Mouse (Mus musculus) urinary bladder, postnatal 10 days (tissue): ENCODE results near the gene Asxl1.
"Not testable (repeated sequence)": the region's sequence is repeated elsewhere in the genome, so short reads cannot be mapped to it uniquely, and the experiment has no call there.

Experiments used
- DNase-seq: peaks from one replicate; pipeline ENCODE4 v3.0.0; 2022; ENCODE audit warnings: low spot score

Gene Asxl1

DNA sequence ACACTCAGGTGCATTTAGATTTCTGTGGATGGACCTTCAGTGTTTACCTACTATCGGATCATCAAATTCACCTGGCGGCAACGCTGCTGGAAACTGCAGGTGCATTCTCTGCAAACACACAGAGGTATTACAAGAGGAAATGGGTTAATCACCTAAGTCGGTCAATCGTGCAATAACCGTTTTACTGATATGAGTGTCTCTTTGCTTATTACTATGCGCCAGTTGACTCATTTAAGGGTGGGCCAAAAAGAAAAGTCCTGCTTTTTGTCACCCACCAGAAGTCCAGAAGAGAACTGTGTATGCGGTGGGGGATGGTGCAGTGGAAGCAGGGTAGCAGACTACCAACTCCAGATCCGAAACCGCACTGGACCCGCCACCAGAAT is 567 bp upstream of the Asxl1 start:
- no peak for DNase-seq

DNA sequence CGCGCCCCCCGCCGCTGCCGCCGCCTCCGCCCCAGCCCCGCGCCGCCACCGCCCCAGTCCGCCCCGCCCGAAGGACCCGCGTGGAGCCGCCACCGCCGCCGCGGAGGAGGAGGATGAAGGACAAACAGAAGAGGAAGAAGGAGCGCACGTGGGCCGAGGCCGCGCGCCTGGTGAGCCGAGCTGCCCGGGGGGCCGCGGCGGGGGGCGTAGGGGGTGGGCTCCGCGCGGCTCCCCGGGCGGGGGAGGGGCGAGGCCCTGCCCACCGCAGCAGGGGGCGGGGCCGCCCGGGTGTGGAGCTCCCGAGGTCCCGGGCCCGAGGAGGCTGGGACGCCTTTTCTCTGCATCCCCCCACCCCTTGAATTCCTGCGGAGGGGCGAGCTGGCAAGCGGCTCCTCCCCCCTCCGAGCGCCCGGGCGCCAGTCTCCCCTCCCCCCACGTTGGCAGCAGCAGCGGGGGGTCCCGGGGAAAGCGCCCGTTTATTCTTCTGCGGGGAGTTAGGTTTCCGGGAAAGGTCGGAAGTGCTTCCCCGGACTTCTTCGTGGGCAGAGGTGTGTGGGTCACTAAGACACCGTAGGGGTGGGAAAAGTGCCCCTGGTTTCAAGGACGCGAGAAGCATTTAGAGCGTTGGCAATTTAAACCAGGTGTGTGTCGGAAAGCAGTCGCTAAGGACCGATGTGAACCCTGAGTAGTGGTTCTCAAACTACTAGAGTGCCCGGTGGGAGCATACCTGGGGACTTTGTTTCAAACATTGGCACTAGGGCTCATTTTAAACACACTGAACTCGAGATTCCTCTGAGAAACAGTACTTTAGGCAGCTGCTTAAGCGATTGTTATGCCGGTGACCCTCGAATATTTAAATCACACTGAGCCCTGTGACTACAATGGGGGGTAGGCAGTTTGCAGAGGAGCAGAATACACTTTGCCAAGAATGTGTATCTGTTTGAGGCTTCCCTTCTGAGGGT is 873 bp downstream of the Asxl1 start:
- DNase-seq = no peak

DNA sequence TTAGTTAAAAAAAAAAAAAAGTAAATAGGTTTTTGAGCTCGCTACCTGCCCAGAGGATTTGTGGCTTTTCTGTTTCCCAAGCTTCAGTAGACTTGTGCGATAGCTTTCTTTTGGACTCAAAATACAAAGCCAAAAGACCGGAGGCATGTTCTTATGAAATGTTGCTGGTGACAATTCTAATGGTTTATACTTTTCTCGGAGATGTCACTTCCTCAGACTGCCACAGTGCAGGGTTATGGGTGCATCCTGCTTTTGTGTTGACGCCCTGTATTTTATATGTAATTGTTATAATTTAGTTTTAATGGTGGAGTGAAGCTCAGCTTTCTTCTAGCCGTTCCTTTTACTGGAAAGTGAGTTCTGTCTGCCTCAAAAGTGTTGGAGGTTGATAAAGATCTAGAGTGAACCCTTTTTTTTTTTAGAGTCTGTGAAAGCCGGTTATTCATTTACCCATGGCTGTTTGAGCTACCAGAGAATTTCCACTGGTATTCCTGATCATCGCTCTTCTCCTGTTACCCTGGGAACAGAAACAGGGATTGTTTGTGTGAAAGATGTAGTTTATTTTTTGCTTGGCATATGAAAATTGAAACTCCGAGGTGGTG is 1.7 kb downstream of the Asxl1 start:
- no peak for DNase-seq

DNA sequence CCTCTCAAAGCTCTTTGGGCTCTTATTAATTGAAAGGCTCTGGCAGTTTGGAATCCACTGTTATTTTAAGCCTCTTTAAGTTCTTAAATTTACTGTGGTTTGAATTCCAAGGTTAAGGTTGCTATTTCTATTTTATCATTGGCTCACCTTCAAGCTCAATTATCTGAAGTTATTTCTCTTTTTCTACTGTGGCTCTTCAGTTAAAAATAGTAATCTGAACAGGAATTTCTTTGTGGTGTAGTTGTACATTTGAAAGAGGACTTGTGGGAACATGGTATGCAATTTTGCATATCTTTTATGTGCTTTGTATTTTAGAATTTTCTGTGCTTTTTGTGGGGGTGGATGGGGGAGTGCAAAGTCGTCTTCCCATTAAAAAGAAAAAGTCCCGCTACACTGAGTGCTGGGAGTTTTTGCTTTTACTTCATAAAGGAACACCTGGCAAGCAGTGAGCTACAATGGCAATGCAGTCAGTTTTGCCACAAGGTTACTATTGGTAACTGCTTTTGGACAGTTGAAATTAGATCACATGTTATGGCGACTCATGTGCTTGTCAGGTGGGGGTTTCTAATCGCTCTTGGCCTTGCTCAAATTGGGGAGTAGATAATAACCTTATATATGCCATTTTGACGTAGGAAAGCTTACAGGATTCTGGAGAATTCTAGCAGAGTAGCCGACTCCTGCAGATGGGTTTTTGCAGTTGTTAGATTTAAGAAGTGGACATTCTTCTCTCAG is 2.6 kb downstream of the Asxl1 start:
- no peak for DNase-seq

DNA sequence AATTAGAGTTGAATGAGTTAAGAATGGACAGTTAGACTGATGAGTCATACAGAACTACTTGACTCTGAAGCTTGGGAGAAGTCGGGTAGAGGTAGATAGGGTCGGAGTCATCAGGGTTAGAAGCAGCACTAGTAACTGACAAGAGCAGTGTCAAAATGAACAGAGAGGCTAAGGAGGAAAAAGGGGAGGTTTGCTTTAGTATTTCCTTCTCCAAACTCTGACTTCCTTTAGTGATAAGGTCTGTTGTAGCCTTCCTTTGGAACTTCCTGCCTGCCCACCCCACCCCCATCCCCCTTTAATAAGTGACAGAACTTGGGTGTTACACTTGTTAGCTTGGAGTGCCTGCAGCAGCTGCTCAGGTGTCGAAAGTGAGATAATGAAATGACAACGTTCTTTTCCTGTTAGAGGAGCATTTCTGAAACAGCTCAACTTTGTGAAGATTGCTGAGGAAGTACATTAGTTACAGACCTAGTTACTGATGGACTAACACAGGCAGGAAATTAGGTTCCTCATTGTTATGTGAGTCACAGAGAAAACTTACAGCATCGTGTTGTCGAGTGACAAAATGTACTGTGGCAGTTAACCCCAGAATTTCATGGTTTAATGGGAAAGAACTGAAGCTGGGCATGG is 5.0 kb downstream of the Asxl1 start:
- no peak for DNase-seq

DNA sequence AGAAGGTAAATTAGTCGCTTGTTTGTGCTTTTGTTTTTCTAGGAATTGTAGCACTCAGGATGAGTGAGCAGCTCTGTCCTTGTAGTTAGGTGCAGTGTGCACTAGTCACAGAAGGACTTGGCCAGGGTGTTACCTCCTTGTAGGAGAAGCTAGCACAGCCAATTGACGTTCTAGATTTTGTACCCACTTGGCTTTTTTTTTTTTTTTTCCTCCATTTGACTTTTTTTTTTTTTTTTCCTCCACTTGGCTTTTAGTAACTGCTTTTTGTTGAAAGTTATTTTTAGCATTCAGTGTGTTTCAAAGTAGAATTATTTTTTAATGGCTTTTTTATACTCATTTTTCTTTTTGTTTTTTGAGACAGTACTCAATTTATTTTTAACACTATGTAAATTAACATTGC is 9.0 kb downstream of the Asxl1 start:
- no peak for DNase-seq

DNA sequence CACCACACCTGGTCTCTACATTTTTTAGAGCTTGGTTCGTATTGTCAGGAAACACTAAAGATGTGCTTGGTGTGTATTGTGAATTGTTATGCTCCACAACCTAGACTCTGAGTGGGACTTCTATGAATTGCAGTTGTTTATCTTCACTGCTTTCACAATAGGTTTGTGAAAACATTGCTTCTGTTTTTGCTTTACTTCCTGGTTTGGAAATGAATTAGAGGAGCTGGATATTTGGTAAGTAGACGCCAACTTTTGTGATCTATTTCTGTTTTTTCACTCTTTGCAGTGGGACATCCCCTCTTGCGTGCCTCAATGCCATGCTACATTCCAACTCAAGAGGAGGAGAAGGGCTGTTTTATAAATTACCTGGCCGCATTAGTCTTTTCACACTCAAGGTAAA is 11.2 kb downstream of the Asxl1 start:
- no peak for DNase-seq

DNA sequence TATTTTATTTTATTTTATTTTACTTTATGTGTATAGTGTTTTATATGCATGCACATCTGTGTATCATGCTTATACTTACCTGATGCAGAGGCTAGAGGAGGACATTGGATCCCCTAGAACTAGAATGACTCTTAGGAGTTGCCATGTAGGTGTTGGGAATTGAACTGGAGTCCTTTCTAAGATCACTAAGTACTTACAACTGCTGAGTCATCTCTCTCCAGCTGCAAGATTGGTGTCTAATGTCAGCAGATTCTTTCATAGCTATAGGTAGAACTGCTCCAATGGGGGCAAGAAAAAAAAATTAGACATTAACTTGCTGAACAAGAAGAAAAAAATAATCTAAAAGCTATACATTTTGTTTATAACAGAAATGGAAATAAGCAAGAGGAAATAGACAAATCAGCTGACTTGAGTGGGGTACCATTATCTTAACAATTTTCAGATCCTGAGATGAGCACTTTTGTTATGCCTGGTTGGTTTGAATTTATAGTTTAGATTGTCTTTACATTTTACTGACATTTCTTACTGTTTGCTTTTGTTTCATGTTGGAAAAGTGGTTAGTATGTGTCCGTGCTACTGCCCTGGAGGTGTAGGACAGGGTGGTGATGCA is 15.6 kb downstream of the Asxl1 start:
- DNase-seq = no peak

DNA sequence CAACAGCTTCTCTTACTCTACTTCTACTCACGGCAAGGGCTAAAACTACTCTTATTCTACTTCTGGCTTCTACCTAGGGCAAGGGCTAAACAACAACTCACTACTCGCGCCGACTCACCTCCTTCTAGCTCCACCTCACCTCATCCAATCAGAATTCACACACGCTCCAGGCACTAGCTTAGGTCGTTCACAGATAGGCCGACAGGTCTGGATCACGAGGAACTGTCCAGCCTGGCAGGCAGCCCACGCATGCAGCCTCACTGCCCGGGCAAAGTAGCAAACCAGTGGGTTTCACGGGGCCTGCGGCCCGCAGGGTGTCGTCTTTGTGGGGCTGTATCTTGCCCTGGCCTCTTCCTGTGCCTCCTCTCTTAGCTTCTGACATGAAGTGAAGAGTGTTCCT is 18.9 kb downstream of the Asxl1 start:
- DNase-seq = not testable (repeated sequence)

DNA sequence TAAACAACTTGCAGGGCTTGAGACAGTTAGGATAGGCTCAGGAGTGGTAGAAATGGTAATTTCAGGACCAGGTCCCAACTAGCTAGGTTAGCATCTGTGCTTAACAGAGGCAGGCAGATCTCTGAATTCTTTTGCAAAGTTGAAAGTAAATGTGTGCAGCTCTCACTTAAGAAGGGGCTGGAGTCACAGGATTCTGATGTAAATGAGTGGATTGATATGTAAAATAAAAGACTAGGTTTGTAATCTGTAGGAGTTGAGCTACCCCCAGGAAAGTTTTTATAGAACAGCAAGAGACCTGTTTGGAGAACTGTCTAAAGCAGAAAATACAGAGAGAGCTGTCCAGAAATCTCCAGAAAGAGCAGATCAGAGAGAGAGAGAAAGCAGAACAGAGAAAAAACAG is 25.2 kb downstream of the Asxl1 start:
- no peak for DNase-seq

DNA sequence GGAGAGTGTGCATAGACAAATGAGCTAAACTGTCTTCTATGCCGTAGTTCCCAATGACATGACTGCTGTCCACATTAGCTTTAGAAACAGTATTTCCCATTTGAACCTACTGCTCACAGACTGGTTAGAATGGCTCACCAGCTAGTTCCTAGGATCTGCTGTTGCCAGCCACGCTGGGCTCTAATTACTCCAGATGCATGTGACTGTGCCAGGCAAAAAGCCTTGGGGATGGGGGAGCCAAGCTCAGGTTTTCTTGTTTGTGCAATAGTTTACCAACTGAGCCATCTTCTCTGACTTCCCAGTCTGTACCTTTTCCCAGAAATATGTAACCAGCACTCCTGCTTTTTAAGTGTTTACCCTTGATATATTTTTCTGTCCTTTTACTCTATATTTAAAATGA is 29.8 kb downstream of the Asxl1 start:
- DNase-seq = no peak

DNA sequence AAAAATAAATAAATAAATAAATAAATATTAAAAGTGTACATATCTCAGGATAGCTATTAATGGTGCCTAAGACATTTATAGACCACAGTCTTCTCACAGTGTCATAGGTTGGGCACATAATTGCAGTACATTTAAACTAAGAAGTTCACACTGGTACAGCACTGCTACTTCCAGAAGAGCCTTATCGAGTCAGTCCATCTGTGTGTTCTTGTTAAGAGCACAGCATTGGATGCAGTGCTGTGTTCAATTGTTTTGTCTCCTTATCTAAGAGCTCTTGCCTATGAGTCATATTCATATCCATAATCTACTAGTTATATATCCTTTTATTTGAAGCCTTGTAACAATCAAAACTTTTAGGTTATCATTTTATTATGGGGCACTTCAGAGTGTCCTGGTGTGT is 34.9 kb downstream of the Asxl1 start:
- no peak for DNase-seq

DNA sequence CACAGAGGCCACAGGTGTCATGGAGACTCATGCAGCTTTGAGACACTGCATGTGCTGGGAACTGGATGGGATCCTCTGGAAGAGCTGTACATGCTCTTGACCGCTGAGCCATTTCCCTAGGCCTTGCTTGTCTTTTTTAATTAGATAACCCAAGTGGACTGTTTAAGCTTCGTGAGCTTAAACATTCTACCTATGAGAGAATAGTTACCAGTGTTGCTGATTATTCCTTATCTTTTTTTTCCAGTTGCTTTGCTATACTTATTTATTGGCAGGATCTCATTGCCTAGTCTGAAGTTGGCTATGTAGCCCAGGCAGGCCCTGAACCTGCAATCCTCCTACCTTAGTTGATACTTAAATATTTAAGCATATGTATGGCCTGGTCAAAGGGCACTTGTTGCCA is 44.2 kb downstream of the Asxl1 start:
- DNase-seq = no peak

DNA sequence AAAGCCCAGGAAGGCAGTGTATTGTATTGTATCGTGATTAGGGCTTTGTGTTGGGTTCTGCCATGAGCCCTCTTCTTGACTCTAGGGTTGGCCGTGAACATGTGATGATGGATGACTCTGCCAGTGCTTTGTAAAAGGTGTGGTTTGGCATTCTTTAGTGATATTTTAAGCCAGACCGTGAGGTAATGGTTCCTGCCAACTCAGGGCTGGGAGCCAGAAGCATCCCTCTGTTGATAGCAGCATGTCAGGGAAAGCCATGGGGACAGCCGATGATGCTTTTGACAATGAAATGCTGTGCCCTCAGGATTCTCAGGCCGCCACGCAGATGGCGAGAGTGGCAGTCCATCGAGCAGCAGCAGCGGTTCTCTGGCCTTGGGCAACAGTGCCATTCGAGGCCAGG is 47.4 kb downstream of the Asxl1 start:
- DNase-seq = no peak

DNA sequence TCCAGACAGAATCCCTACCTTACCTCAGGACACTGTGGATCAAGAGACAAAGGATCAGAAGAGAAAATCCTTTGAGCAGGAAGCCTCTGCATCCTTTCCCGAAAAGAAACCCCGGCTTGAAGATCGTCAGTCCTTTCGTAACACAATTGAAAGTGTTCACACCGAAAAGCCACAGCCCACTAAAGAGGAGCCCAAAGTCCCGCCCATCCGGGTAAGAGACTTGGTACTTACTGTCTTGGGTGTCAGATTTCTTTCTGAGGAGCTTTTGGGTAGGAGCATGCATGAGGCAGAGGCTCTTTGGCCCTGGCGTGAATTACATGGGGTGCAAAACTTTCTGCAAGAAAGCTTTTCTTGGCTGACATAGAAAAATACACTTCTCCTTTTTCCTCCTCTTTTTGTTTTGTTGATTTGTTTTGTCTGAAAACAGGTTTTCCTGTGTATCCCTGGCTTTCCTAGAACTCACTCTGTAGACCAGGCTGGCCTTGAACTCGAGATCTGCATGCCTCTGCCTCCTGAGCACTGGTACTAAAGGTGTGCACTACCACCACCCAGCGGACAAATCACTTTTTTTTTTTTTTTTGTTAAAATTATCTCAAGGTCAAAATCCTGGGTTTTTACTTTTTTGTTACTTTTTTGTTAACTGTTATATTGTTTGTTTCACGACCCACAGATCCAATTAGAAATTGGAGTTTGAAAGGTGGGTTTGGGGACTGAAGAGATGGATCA is 52.3 kb downstream of the Asxl1 start:
- DNase-seq = no peak

DNA sequence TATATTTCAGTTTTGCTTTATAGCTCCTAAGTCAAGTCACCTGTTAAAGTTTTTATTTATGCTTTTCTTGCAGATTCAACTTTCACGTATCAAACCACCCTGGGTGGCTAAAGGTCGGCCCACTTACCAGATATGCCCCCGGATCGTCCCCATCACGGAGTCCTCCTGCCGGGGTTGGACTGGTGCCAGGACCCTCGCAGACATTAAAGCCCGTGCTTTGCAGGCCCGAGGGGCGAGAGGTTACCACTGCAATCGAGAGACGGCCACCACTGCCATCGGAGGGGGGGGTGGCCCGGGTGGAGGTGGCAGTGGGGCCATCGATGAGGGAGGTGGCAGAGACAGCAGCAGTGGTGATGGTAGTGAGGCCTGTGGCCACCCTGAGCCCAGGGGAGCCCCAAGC is 53.5 kb downstream of the Asxl1 start:
- DNase-seq = no peak

DNA sequence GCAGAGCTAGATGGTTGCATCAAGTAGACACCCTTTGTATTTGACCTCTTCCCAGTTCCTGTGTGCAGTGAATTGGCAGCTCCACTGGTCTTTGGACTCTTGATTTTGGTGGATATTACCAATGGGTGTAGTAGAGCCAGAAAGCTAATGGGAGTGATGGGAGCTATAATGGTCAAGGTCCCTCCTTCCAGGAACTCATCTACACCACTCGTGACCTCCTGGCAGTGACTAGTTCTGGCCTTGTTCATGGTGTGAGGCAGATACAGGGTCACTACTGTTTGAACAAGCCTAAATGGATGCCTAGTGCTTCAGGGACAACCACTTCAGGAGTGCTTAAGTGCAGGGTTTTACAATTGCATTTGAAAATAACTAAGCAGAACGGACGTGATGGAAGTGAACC is 58.4 kb downstream of the Asxl1 start:
- no peak for DNase-seq

DNA sequence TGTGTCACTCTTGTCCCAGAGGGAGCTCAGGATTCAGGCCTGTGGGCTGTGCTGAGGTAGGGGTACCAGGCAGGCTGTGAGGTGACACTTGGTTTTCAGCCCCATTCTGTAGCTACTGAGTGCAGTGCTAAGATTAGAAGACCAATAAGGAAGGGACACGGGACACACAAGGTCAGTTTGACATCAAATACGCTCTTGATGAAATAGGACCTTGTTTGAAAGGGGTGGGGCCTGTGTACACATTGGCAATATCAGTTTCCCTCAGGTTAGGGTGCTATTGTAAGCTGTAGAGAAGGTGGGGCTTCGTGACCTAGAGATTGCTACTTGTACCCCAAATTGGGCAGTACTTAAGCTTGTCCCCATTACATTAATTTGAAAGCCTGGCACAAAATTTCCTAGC is 59.3 kb downstream of the Asxl1 start:
- DNase-seq = no peak

DNA sequence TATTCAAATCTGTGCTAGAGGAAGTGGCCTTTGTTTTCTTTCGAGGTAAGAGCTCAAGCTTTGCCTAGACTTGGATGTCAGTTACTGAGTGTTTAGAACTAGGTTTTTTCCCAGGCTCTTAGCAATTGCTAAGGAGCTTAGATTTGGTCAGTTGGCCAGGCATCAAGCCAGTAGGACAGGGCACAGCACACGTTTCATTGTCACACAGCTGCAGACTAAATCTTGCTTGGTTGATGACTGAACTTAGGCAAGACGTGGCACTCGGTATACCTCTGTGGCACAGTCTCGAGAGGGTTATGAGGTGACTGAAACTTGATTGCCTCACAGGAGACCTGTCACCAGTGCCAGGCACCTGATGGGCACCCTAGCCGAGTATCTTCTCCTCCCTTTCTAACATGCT is 61.3 kb downstream of the Asxl1 start:
- DNase-seq = no peak

DNA sequence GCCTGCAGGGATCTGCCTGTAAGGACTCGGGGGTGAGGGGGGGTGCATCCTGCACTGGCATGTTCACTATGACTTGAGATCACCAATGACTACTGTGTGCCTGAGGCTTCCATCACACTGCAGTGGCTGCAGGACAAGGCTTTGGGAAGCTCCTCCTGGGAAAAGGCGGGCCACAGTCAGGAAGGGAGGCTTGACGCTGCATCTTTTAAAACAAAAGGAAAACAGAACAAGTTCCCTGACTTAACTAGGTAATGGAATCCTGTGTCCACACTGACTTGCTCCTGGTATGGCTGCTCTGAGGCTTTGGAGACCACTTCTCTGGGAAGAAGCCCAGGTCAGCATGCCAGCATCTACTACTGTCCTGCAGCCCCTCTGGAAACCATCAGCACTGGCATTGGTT is 63.3 kb downstream of the Asxl1 start:
- DNase-seq = no peak

DNA sequence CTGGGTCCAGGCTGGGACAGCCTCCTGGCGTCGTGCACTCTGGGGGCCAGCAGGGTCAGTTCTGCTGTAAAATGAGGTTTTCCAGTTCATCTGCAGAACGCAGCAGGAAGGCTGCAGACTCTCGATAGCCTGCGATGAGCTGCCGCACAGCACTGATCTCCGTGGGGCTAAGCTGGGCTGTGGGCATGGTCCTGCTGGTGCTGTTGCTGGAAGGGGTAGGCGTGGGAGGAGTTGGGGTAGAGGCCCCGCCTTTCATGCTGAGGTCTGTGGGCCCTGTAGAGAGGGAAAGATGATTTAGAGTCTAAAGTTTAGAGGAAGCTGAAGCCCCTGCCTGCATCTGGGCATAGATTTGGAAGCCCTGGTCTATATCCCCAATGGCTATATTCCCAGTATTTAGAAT is 65.9 kb downstream of the Asxl1 start:
- DNase-seq = no peak

DNA sequence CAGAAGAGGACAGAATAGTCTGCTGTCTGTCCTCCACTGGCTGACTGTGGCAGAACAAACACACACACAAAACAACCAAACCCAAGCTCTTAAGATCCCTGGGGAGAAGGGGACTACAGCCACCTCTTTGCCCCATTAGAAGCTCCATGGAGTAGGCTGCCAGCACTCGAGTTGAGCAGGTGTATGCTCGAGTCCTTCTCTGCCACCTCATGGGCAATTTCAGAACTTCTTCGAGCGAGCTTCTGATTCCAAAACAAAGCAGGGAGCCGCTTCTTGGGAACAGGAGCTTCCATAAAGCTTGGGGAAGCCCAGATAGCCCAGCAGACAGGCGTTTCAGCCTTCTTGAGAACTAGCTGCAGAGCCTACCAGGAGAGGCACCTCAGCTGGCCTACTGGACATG is 66.9 kb downstream of the Asxl1 start:
- DNase-seq = no peak
